Mouse (Mus musculus) layer of hippocampus, postnatal 36 days (tissue): ENCODE results near the gene Ptar1. TPM values are rescaled to one million over a fixed set of nuclear protein-coding genes. Genes with fewer than 3 reads are reported as not detected.

ENCODE experiments used
- DNase-seq, 2 experiments: peaks; one replicate each; pipeline ENCODE4 v3.0.0; 2022
- total RNA-seq, 2 experiments: library from RNA; stranded (reverse); gene quantifications; 2 replicates each; pipeline ENCODE4 v1.2.3; 2021

Ptar1 gene
- total RNA-seq, 2 experiments from 2014 or later: 43.5 to 44.1 TPM

GRCm38 (mm10) chr19:23758554-23759321, 71.5 kb downstream of the Ptar1 start, which contains the start of gene Apba1:
Apba1 (plus strand) TSS chr19:23758887.
- DNase-seq: peak; percentile 78 to 82

GRCm38 (mm10) chr19:23759322-23759945, 72.2 kb downstream of the Ptar1 start:
- peak in 1 of 2 experiments; percentile 26 for DNase-seq

GRCm38 (mm10) chr19:23763371-23763770, 76.1 kb downstream of the Ptar1 start:
- no peak for DNase-seq

- DNase-seq: no peak
Measured at GRCm38 (mm10) chr19:23764051-23764450, 76.8 kb downstream of the Ptar1 start.

GRCm38 (mm10) chr19:23768864-23769263, 81.6 kb downstream of the Ptar1 start:
- DNase-seq: no peak

- no peak for DNase-seq
Measured at GRCm38 (mm10) chr19:23770494-23771423, 83.5 kb downstream of the Ptar1 start.

GRCm38 (mm10) chr19:23771971-23772370, 84.7 kb downstream of the Ptar1 start:
- DNase-seq: no peak

- no peak for DNase-seq
Measured at GRCm38 (mm10) chr19:23775356-23775755, 88.1 kb downstream of the Ptar1 start.

GRCm38 (mm10) chr19:23779130-23779529, 91.9 kb downstream of the Ptar1 start:
- no peak for DNase-seq

GRCm38 (mm10) chr19:23780105-23780504, 92.9 kb downstream of the Ptar1 start:
- DNase-seq: no peak

Other genes with a start within 250 kb of the Ptar1 start
- gene Mamdc2, start 239.0 kb upstream of the Ptar1 start, total RNA-seq: under 1 TPM; 0.82 to 0.83 TPM
- gene 1700028P14Rik, start 34.6 kb upstream of the Ptar1 start, total RNA-seq: 1 to 10 TPM; 1.5 to 2.0 TPM
- gene Apba1, start 71.5 kb downstream of the Ptar1 start, total RNA-seq: 100 to 1,000 TPM; 112 to 114 TPM